Mouse (Mus musculus): Measurements from ENCODE around the gene Smim5. TPM values are rescaled to one million over a fixed set of nuclear protein-coding genes. Genes with fewer than 3 reads are reported as not detected.
A peak's percentile ranks its signal among the peaks of the same experiment; 100 is the strongest.

Gene Smim5
- total and polyA plus RNA-seq, 2 experiments from 2014 or later: 2.5 to 2.7 TPM

DNA sequence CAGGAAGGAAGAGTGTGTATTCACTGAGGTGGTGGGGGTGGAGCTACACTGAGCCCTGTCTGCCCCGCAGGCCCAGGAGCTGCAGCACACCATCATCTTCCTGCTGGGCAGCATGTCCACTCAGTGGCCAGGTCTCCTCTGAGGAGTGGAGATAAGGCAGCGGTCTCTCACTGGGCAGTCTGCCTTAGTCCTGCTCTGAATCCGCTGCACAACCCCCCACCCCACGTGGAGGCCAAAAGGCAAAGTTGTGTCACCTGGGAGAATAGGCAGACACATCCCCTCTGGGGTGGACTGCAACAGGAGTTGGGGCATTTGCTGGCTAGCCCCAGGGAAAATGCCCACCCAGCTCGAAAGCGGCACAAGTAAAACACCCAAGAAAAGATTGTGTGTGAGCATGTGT is 7.6 kb upstream of the Smim5 start:
- DNase-seq (ENCODE audit: low spot score) (no peak), ATAC-seq (no peak)
- H3K27me3 ChIP-seq (ENCODE audit: insufficient read depth, low read length): no peaks in the 10 kb centered on the region
- H3K9ac ChIP-seq (replicated peaks; ENCODE audit: low read length): no peak overlapping the region
- TF ChIP-seq CTCF (IDR thresholded peaks at IDR 0.05; ENCODE audit: low read depth): no peak
- peaks cover 13% of the 10 kb centered on the region; the same call in 1 of the 2 replicates for H3K36me3 ChIP-seq (ENCODE audit: insufficient read depth, low read length)
- no peak overlapping the region for H3K27ac ChIP-seq
- WGBS: 60% methylated on average over 6 of the region's 6 CpGs
- no peaks in the 10 kb centered on the region for H3K4me1 ChIP-seq (ENCODE audit: insufficient read depth, low read length)
- no peak overlapping the region for H3K4me2 ChIP-seq (ENCODE audit: low read depth, low read length)
- no peaks in the 10 kb centered on the region for H3K9me3 ChIP-seq (ENCODE audit: low read length)
- H3K4me3 ChIP-seq (ENCODE audit: low read length): no peak overlapping the region

DNA sequence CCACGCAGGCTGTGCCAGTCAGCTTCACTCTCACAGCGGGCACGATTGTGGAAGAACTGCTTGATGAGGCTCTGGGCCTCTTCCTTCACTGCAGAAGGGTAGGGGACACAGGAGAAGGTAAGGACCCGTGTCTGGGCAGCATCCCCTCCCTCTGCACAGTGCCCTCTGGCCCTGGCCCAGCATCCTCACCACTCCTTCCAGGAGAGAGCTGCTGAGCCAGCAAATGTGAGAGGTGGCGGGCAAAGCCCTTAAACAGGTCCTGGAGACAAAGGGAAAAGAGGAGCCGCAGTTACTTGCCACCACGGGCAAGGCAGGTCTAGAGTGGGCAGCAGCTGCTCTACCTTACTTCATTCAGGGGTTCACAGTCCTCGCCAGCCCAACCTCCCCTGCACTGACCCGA is 6.7 kb upstream of the Smim5 start:
- Histone ChIP-seq H3K4me2 (ENCODE audit: low read depth, low read length) (no peak overlapping the region), H3K9me3 (ENCODE audit: low read length) (no peaks in the 10 kb centered on the region), H3K4me3 (ENCODE audit: low read length) (no peak overlapping the region), H3K27me3 (ENCODE audit: insufficient read depth, low read length) (no peaks in the 10 kb centered on the region), H3K36me3 (ENCODE audit: insufficient read depth, low read length) (peaks cover 13% of the 10 kb centered on the region; the same call in 1 of the 2 replicates), H3K4me1 (ENCODE audit: insufficient read depth, low read length) (no peaks in the 10 kb centered on the region), H3K9ac (replicated peaks; ENCODE audit: low read length) (no peak overlapping the region), H3K27ac (no peak overlapping the region)
- WGBS: 84% methylated on average over 9 of the region's 9 CpGs
- no peak for DNase-seq (ENCODE audit: low spot score)
- no peak for ATAC-seq
- TF ChIP-seq CTCF (IDR thresholded peaks at IDR 0.05; ENCODE audit: low read depth): no peak

DNA sequence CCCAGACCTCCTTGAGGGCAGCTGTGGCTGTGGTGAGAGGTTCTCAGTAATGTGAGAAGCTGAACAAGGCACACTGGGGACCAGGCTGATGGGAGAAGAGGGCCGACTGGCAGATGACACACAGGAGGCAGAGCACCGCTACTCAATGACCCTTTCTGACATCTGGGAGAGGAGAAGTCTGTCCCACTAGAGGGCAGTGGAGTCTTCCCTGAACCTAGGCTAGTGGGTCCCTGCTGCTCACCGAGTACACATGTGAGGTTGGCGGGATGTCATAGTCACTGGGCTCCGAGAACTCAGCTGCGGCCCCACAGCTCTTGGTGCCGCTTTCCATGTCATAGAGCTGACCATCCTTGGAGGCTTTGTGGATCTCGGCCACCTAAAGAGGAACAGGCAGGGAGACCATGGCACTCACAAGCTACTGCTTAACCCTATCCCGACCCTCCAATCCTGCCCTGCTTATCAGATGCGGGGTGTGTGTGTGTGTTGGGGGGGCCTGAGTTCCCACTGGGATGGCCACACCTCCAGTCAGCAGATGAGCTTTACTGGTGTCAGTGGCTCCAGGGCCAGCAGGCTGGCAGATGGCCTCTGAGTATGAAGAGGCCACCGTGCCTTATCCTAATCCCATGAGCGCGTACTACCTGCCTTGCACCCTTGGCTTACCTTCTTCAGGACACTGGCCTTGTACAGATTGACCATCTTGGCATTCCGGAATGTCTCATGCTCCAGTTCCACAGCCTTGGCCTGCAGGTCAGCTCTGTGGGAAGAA is 4.8 kb upstream of the Smim5 start:
- DNase-seq (ENCODE audit: low spot score) (no peak), ATAC-seq (no peak)
- Histone ChIP-seq H3K27me3 (ENCODE audit: insufficient read depth, low read length) (no peaks in the 10 kb centered on the region), H3K4me3 (ENCODE audit: low read length) (no peak overlapping the region), H3K9ac (replicated peaks; ENCODE audit: low read length) (no peak overlapping the region), H3K4me2 (ENCODE audit: low read depth, low read length) (no peak overlapping the region), H3K4me1 (ENCODE audit: insufficient read depth, low read length) (no peaks in the 10 kb centered on the region), H3K27ac (no peak overlapping the region), H3K9me3 (ENCODE audit: low read length) (no peaks in the 10 kb centered on the region), H3K36me3 (ENCODE audit: insufficient read depth, low read length) (peaks cover 13% of the 10 kb centered on the region; the same call in 1 of the 2 replicates)
- WGBS: 77% methylated on average over 14 of the region's 14 CpGs
- peak; percentile 51 for TF ChIP-seq CTCF (IDR thresholded peaks at IDR 0.05; ENCODE audit: low read depth)

DNA sequence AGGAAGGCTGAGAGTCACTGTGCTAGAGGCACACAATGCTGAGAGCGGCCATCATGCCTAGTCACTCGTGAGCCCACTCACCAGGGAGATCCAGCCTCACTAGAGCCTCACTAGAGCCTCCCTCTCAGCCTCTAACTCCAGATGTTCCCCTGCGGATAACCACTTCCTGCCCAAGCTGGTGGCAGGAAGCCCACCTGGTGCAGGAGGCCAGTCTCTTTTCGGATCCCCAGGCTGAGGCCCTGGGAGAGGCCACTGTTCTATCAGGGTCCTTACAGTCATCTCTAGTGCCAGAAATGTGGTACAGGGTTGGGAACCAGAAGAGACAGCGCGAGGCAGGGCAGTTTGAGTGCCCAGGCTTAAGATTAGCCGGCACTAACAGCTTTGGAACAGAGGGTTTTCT is 1.3 kb upstream of the Smim5 start:
- DNase-seq (ENCODE audit: low spot score): no peak
- no peaks in the 10 kb centered on the region for H3K4me1 ChIP-seq (ENCODE audit: insufficient read depth, low read length)
- H3K4me3 ChIP-seq (ENCODE audit: low read length): no peak overlapping the region
- H3K27me3 ChIP-seq (ENCODE audit: insufficient read depth, low read length): no peaks in the 10 kb centered on the region
- no peaks in the 10 kb centered on the region for H3K9me3 ChIP-seq (ENCODE audit: low read length)
- H3K4me2 ChIP-seq (ENCODE audit: low read depth, low read length): no peak overlapping the region
- 91% methylated on average over 7 of the region's 7 CpGs for WGBS
- ATAC-seq: peak; percentile 8; the same call in 1 of the 2 replicates
- H3K36me3 ChIP-seq (ENCODE audit: insufficient read depth, low read length): peaks cover 13% of the 10 kb centered on the region; the same call in 1 of the 2 replicates
- TF ChIP-seq CTCF (IDR thresholded peaks at IDR 0.05; ENCODE audit: low read depth): no peak
- no peak overlapping the region for H3K27ac ChIP-seq
- no peak overlapping the region for H3K9ac ChIP-seq (replicated peaks; ENCODE audit: low read length)

DNA sequence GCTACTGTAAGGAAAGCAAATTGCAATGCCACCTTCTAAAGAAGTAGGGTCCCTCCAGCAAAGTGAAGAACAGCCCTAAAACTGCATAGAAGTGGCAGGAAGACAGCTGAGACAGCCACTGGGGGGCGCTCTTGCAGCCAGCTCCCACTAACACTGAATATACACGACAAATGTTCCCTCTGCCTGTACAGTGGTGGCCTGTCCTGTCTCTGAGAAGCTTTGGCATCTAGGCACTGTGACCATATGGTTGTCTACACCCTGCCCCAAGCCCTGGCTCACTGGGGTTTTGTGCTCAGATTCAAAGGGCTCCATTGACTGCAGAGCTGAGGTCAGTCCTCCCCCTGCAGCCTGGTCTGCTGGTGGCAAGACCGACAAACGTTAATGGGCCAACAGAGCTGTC is 880 bp upstream of the Smim5 start:
- Histone ChIP-seq H3K4me1 (ENCODE audit: insufficient read depth, low read length) (no peaks in the 10 kb centered on the region), H3K27ac (no peak overlapping the region), H3K27me3 (ENCODE audit: insufficient read depth, low read length) (no peaks in the 10 kb centered on the region), H3K9me3 (ENCODE audit: low read length) (no peaks in the 10 kb centered on the region), H3K9ac (replicated peaks; ENCODE audit: low read length) (no peak overlapping the region), H3K36me3 (ENCODE audit: insufficient read depth, low read length) (peaks cover 8% of the 10 kb centered on the region; the same call in 1 of the 2 replicates), H3K4me3 (ENCODE audit: low read length) (no peak overlapping the region), H3K4me2 (ENCODE audit: low read depth, low read length) (no peak overlapping the region)
- peak; percentile 86 for ATAC-seq
- TF ChIP-seq CTCF (IDR thresholded peaks at IDR 0.05; ENCODE audit: low read depth): peak; percentile 74
- WGBS: 9% methylated on average over 4 of the region's 4 CpGs
- peak; percentile 76 for DNase-seq (ENCODE audit: low spot score)

DNA sequence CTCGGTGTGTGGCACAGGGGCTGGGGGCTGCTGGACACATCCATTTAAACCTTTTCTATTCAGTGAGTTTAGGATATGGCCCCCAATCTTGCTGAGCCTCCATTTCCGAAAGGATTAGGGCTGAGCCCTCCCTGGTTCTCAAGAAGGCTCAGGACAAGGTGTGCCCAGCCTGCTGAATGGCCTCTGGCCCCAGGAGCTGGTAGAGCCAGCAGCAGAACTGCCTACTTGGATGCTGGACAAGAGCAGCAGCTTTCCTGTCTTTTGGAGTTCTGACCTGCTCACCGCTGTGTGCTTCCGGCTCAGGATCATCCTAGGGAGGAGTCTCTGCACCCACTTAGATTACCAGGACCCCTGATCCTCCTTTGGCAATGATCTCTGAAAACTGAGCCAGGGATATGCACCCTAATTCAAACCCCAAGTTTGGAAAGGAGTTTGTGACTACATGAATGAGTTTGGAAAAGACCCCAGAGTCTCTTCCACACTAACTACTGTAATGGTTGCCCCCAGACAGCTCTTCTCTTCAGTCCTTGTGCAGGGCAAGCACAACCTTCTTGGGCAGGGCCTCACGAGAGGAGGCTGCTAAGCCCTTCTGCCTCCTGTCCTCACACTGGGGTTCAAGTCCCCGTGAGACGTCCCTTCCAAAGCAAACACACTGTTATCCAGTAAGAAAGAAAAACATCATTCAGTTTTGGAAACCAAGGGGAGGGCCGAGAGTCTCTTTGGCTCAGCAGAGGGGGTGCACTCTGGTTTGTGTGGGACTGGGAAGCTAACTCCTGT is 983 bp downstream of the Smim5 start:
- H3K4me3 ChIP-seq (ENCODE audit: low read length): no peak overlapping the region
- DNase-seq (ENCODE audit: low spot score) (no peak), ATAC-seq (no peak)
- 72% methylated on average over 8 of the region's 8 CpGs for WGBS
- H3K4me1 ChIP-seq (ENCODE audit: insufficient read depth, low read length): no peaks in the 10 kb centered on the region
- no peak overlapping the region for H3K9ac ChIP-seq (replicated peaks; ENCODE audit: low read length)
- TF ChIP-seq CTCF (IDR thresholded peaks at IDR 0.05; ENCODE audit: low read depth): no peak
- H3K36me3 ChIP-seq (ENCODE audit: insufficient read depth, low read length): no peaks in the 10 kb centered on the region; the same call in 1 of the 2 replicates
- no peaks in the 10 kb centered on the region for H3K9me3 ChIP-seq (ENCODE audit: low read length)
- H3K27me3 ChIP-seq (ENCODE audit: insufficient read depth, low read length): no peaks in the 10 kb centered on the region
- H3K27ac ChIP-seq: no peak overlapping the region
- no peak overlapping the region for H3K4me2 ChIP-seq (ENCODE audit: low read depth, low read length)

Data from hindbrain, postnatal 0 days (tissue).